Mouse (Mus musculus) kidney, embryonic 14.5 days (tissue): ENCODE data around the gene Ppp2r5a. TPM values are rescaled to one million over a fixed set of nuclear protein-coding genes. Genes with fewer than 3 reads are reported as not detected.

ENCODE experiments used
- ATAC-seq: fragments of 200-750 bp; cut with Nextera tagmentation; 2 replicates; pipeline ENCODE4 v1.8.0; 2017; ENCODE audit warnings: moderate number of reproducible peaks, mild to moderate bottlenecking, moderate TSS enrichment, moderate library complexity; ENCODE audit not compliant: low FRiP score, low TSS enrichment
- H3K27ac ChIP-seq: fragments of 300-500 bp; sonication (generic); 2 replicates; pipeline ENCODE4 v1.5.1; 2014; ENCODE audit warnings: low read depth, mild to moderate bottlenecking, low read length, moderate library complexity, mixed read lengths
- H3K27me3 ChIP-seq: fragments of 300-500 bp; sonication (generic); 2 replicates; pipeline ENCODE4 v1.6.1; 2014; ENCODE audit warnings: mild to moderate bottlenecking, low read length; ENCODE audit not compliant: control insufficient read depth, insufficient read depth
- H3K36me3 ChIP-seq: fragments of 300-500 bp; sonication (generic); 2 replicates; pipeline ENCODE4 v1.6.1; 2014; ENCODE audit warnings: low read length, mixed read lengths; ENCODE audit not compliant: control insufficient read depth, insufficient read depth
- H3K4me1 ChIP-seq: fragments of 300-500 bp; sonication (generic); 2 replicates; pipeline ENCODE4 v1.6.1; 2014; ENCODE audit warnings: low read length, mixed read lengths; ENCODE audit not compliant: control insufficient read depth, insufficient read depth
- H3K4me2 ChIP-seq: fragments of 300-500 bp; sonication (generic); replicated peaks from 2 replicates; pipeline ENCODE4 v1.6.1; 2014; ENCODE audit warnings: low read depth, mild to moderate bottlenecking, low read length
- H3K4me3 ChIP-seq: fragments of 300-500 bp; sonication (generic); 2 replicates; pipeline ENCODE4 v1.5.1; 2014; ENCODE audit warnings: mild to moderate bottlenecking, low read length
- H3K9ac ChIP-seq: fragments of 300-500 bp; sonication (generic); 2 replicates; pipeline ENCODE4 v1.6.1; 2014; ENCODE audit warnings: low read depth, mild to moderate bottlenecking, low read length, moderate library complexity
- H3K9me3 ChIP-seq: fragments of 300-500 bp; sonication (generic); 2 replicates; pipeline ENCODE4 v1.6.1; 2016; ENCODE audit warnings: low read length; ENCODE audit not compliant: control insufficient read depth
- WGBS: fragments of 180-500 bp; shearing (Covaris S2); extraction: QIAGEN DNeasy Blood & Tissue Kit; methylation state at CpG from one replicate; pipeline ENCODE4 v1.1.7; 2014; 5-methylcytosine and 5-hydroxymethylcytosine counted together
- polyA plus RNA-seq: library from polyadenylated mRNA; unstranded; fragments of >200 nt; fragmentation: Nextera tagmentation; extraction: Ambion mirVana; gene quantifications from 2 replicates; pipeline ENCODE4 v1.2.1, GENCODE M21; 2014

Gene Ppp2r5a
- polyA plus RNA-seq, 1 experiment from 2014 or later = 25.0 TPM

GRCm38 (mm10) chr1:191413691-191414415, 10.8 kb upstream of the Ppp2r5a start:
- no peak for ATAC-seq
- Histone ChIP-seq H3K9ac (no peak overlapping the region), H3K27ac (no peak overlapping the region), H3K4me1 (peaks cover 4% of the 10 kb centered on the region; the same call in 1 of the 2 replicates), H3K27me3 (no peaks in the 10 kb centered on the region; the same call in 1 of the 2 replicates), H3K4me2 (no peak overlapping the region), H3K4me3 (no peak overlapping the region), H3K9me3 (no peaks in the 10 kb centered on the region), H3K36me3 (no peaks in the 10 kb centered on the region)
- WGBS = 38% methylated on average over 6 of the region's 6 CpGs

GRCm38 (mm10) chr1:191410294-191411036, 7.4 kb upstream of the Ppp2r5a start:
- H3K4me1 ChIP-seq = no peaks in the 10 kb centered on the region
- no peaks in the 10 kb centered on the region for H3K9me3 ChIP-seq
- no peak overlapping the region for H3K4me3 ChIP-seq
- WGBS = 50% methylated on average over 10 of the region's 10 CpGs
- no peaks in the 10 kb centered on the region; the same call in 1 of the 2 replicates for H3K27me3 ChIP-seq
- H3K4me2 ChIP-seq = 0 out of 2 replicates have a peak overlapping the region, but pooled peaks have one; percentile 9
- ATAC-seq = no peak
- no peak overlapping the region for H3K27ac ChIP-seq
- no peak overlapping the region for H3K9ac ChIP-seq
- H3K36me3 ChIP-seq = no peaks in the 10 kb centered on the region

GRCm38 (mm10) chr1:191407246-191407645, 4.2 kb upstream of the Ppp2r5a start:
- H3K9ac ChIP-seq = no peak overlapping the region
- H3K36me3 ChIP-seq = no peaks in the 10 kb centered on the region
- H3K4me3 ChIP-seq = no peak overlapping the region
- H3K4me2 ChIP-seq = no peak overlapping the region
- H3K9me3 ChIP-seq = no peaks in the 10 kb centered on the region
- no peak overlapping the region for H3K27ac ChIP-seq
- 43% methylated on average over 12 of the region's 12 CpGs for WGBS
- H3K4me1 ChIP-seq = no peaks in the 10 kb centered on the region
- no peak for ATAC-seq
- no peaks in the 10 kb centered on the region; the same call in 1 of the 2 replicates for H3K27me3 ChIP-seq

- ATAC-seq = no peak
- H3K9me3 ChIP-seq = no peaks in the 10 kb centered on the region
- H3K4me2 ChIP-seq = no peak overlapping the region
- H3K9ac ChIP-seq = no peak overlapping the region
- no peak overlapping the region for H3K4me3 ChIP-seq
- no peak overlapping the region for H3K27ac ChIP-seq
- no peaks in the 10 kb centered on the region; the same call in 1 of the 2 replicates for H3K27me3 ChIP-seq
- no peaks in the 10 kb centered on the region for H3K36me3 ChIP-seq
- H3K4me1 ChIP-seq = no peaks in the 10 kb centered on the region
- 93% methylated on average over 8 of the region's 8 CpGs for WGBS
Measured at GRCm38 (mm10) chr1:191406516-191406915, 3.4 kb upstream of the Ppp2r5a start.

- ATAC-seq = no peak
- 82% methylated on average over 10 of the region's 10 CpGs for WGBS
- H3K4me1 ChIP-seq = no peaks in the 10 kb centered on the region
- H3K9ac ChIP-seq = no peak overlapping the region
- no peaks in the 10 kb centered on the region for H3K27me3 ChIP-seq
- H3K4me3 ChIP-seq = no peak overlapping the region
- no peak overlapping the region for H3K27ac ChIP-seq
- H3K9me3 ChIP-seq = no peaks in the 10 kb centered on the region
- no peak overlapping the region for H3K4me2 ChIP-seq
- no peaks in the 10 kb centered on the region for H3K36me3 ChIP-seq
Measured at GRCm38 (mm10) chr1:191404721-191405329, 1.8 kb upstream of the Ppp2r5a start.

GRCm38 (mm10) chr1:191404301-191404700, 1.2 kb upstream of the Ppp2r5a start:
- no peaks in the 10 kb centered on the region for H3K27me3 ChIP-seq
- no peaks in the 10 kb centered on the region for H3K4me1 ChIP-seq
- H3K27ac ChIP-seq = no peak overlapping the region
- H3K36me3 ChIP-seq = no peaks in the 10 kb centered on the region
- no peak overlapping the region for H3K4me2 ChIP-seq
- no peaks in the 10 kb centered on the region for H3K9me3 ChIP-seq
- H3K4me3 ChIP-seq = no peak overlapping the region
- no peak overlapping the region for H3K9ac ChIP-seq
- no peak for ATAC-seq
- WGBS = 28% methylated on average over 1 of the region's 1 CpGs

GRCm38 (mm10) chr1:191402506-191402905, 566 bp downstream of the Ppp2r5a start:
- no peaks in the 10 kb centered on the region for H3K4me1 ChIP-seq
- H3K4me3 ChIP-seq = no peak overlapping the region
- H3K9ac ChIP-seq = no peak overlapping the region
- 32% methylated on average over 7 of the region's 7 CpGs for WGBS
- ATAC-seq = no peak
- H3K36me3 ChIP-seq = no peaks in the 10 kb centered on the region
- H3K4me2 ChIP-seq = no peak overlapping the region
- H3K27me3 ChIP-seq = no peaks in the 10 kb centered on the region
- H3K27ac ChIP-seq = no peak overlapping the region
- H3K9me3 ChIP-seq = no peaks in the 10 kb centered on the region

- Histone ChIP-seq H3K9ac (peak overlapping the region; percentile 88), H3K27me3 (no peaks in the 10 kb centered on the region), H3K4me3 (peak overlapping the region; percentile 78), H3K4me2 (peak overlapping the region; percentile 62), H3K27ac (peak overlapping the region; percentile 95), H3K4me1 (0 out of 2 replicates have a peak, but pooled peaks cover 3% of the 10 kb centered on the region), H3K36me3 (no peaks in the 10 kb centered on the region), H3K9me3 (no peaks in the 10 kb centered on the region)
- WGBS = under 1% methylated on average over 70 of the region's 82 CpGs
- ATAC-seq = peak; percentile 98
Measured at GRCm38 (mm10) chr1:191396897-191397849, 5.9 kb downstream of the Ppp2r5a start.
